Mouse (Mus musculus): Measurements from ENCODE around the gene Tlr4. TPM values are rescaled to one million over a fixed set of nuclear protein-coding genes. Genes with fewer than 3 reads are reported as not detected.

The Tlr4 gene
- polyA plus RNA-seq, 1 experiment from 2014 or later = 3.4 TPM

GRCm38 (mm10) chr4:66900126-66900525 is 72.7 kb downstream of the Tlr4 start:
- no peak overlapping the region for H3K27ac ChIP-seq (replicated peaks)
- no peaks in the 10 kb centered on the region for H3K27me3 ChIP-seq (ENCODE audit: control insufficient read depth, insufficient read depth, low read length)
- H3K4me2 ChIP-seq (replicated peaks; ENCODE audit: low read depth) = no peak overlapping the region
- no peak overlapping the region for H3K4me3 ChIP-seq (ENCODE audit: low read depth, low read length)
- no peaks in the 10 kb centered on the region for H3K9me3 ChIP-seq (ENCODE audit: control insufficient read depth, low read length)
- DNase-seq (ENCODE audit: low spot score) (no peak), ATAC-seq (ENCODE audit: low FRiP score, low TSS enrichment) (no peak)
- H3K4me1 ChIP-seq (replicated peaks; ENCODE audit: control insufficient read depth, insufficient read depth) = no peaks in the 10 kb centered on the region
- H3K36me3 ChIP-seq (ENCODE audit: control insufficient read depth, insufficient read depth, low read length) = no peaks in the 10 kb centered on the region
- H3K9ac ChIP-seq (ENCODE audit: low read length) = no peak overlapping the region
- TF ChIP-seq CTCF (IDR thresholded peaks at IDR 0.05; ENCODE audit: low read depth) = no peak
- TF ChIP-seq EP300 (optimal IDR thresholded peaks at IDR 0.05) = no peak

DNA sequence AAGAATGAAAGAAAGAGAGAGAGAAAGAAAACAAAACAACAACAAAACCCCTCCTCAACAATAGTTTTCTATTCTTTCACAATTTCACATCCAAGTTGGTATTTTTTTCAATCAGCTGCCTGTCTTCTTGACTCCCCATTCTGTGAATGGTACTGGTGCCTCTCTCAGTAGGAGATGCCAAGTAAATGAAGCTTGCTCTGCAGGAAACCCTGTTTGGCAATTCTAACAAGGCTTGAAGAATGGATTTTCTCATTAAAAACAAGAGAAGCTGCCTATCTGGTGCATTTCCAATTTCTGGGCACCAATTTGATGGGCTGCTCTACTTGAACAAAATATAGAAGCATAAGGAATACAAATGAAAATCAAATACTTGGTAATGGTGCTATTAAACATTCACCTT is 74.1 kb downstream of the Tlr4 start:
- ATAC-seq (ENCODE audit: low FRiP score, low TSS enrichment) = no peak
- Histone ChIP-seq H3K4me3 (ENCODE audit: low read depth, low read length) (no peak overlapping the region), H3K9ac (ENCODE audit: low read length) (no peak overlapping the region), H3K4me2 (replicated peaks; ENCODE audit: low read depth) (no peak overlapping the region), H3K27ac (replicated peaks) (no peak overlapping the region), H3K9me3 (ENCODE audit: control insufficient read depth, low read length) (no peaks in the 10 kb centered on the region), H3K36me3 (ENCODE audit: control insufficient read depth, insufficient read depth, low read length) (no peaks in the 10 kb centered on the region), H3K4me1 (replicated peaks; ENCODE audit: control insufficient read depth, insufficient read depth) (no peaks in the 10 kb centered on the region), H3K27me3 (ENCODE audit: control insufficient read depth, insufficient read depth, low read length) (no peaks in the 10 kb centered on the region)
- no peak for TF ChIP-seq EP300 (optimal IDR thresholded peaks at IDR 0.05)
- no peak for TF ChIP-seq CTCF (IDR thresholded peaks at IDR 0.05; ENCODE audit: low read depth)
- DNase-seq (ENCODE audit: low spot score) = no peak

GRCm38 (mm10) chr4:66908376-66908775 is 81.0 kb downstream of the Tlr4 start:
- no peak for TF ChIP-seq CTCF (IDR thresholded peaks at IDR 0.05; ENCODE audit: low read depth)
- no peak for TF ChIP-seq EP300 (optimal IDR thresholded peaks at IDR 0.05)
- Histone ChIP-seq H3K27me3 (ENCODE audit: control insufficient read depth, insufficient read depth, low read length) (no peaks in the 10 kb centered on the region), H3K4me2 (replicated peaks; ENCODE audit: low read depth) (no peak overlapping the region), H3K4me3 (ENCODE audit: low read depth, low read length) (no peak overlapping the region), H3K9ac (ENCODE audit: low read length) (no peak overlapping the region), H3K27ac (replicated peaks) (no peak overlapping the region), H3K4me1 (replicated peaks; ENCODE audit: control insufficient read depth, insufficient read depth) (no peaks in the 10 kb centered on the region), H3K9me3 (ENCODE audit: control insufficient read depth, low read length) (no peaks in the 10 kb centered on the region), H3K36me3 (ENCODE audit: control insufficient read depth, insufficient read depth, low read length) (no peaks in the 10 kb centered on the region)
- DNase-seq (ENCODE audit: low spot score) (no peak), ATAC-seq (ENCODE audit: low FRiP score, low TSS enrichment) (no peak)

- Histone ChIP-seq H3K4me2 (replicated peaks; ENCODE audit: low read depth) (no peak overlapping the region), H3K36me3 (ENCODE audit: control insufficient read depth, insufficient read depth, low read length) (no peaks in the 10 kb centered on the region), H3K9me3 (ENCODE audit: control insufficient read depth, low read length) (no peaks in the 10 kb centered on the region), H3K9ac (ENCODE audit: low read length) (no peak overlapping the region), H3K27me3 (ENCODE audit: control insufficient read depth, insufficient read depth, low read length) (no peaks in the 10 kb centered on the region), H3K4me3 (ENCODE audit: low read depth, low read length) (no peak overlapping the region), H3K4me1 (replicated peaks; ENCODE audit: control insufficient read depth, insufficient read depth) (no peaks in the 10 kb centered on the region), H3K27ac (replicated peaks) (no peak overlapping the region)
- DNase-seq (ENCODE audit: low spot score) (no peak), ATAC-seq (ENCODE audit: low FRiP score, low TSS enrichment) (no peak)
- WGBS = 72% methylated on average over 3 of the region's 3 CpGs
- TF ChIP-seq EP300 (optimal IDR thresholded peaks at IDR 0.05) = no peak
- no peak for TF ChIP-seq CTCF (IDR thresholded peaks at IDR 0.05; ENCODE audit: low read depth)
Measured at GRCm38 (mm10) chr4:66919630-66920372, 92.4 kb downstream of the Tlr4 start.

DNA sequence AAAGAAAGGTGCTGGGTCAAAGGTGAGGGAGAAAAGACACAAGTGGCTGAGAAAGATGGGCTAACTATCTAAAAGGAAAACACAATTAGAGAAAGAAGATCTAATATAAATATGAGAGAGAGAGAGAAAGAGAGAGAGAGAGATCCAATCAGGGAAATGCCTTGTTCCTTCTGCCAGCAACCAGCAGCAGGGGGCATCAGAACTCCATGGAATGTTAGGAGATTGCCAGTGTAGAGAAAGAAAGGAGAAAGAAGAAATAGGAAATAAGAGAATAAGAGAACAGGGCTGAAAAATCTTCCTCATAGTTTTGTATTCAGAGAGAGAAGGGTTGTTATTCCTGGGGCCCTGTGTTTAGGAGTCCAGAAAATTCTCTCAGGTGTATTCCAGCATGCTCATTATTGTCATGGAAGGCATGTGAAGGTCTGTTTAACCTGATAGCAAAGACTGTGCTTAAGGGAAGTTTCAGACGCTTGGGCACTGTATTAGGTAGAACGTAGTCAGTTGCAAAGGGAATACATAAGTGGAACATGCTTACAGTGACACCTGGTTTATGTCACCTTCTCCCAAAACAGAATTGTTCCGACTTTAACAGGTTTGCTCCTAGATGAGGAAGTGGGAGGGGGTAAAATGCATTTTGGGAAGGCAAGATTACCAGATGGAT is 96.4 kb downstream of the Tlr4 start:
- peak; percentile 83 for TF ChIP-seq CTCF (IDR thresholded peaks at IDR 0.05; ENCODE audit: low read depth)
- no peak for TF ChIP-seq EP300 (optimal IDR thresholded peaks at IDR 0.05)
- Histone ChIP-seq H3K4me1 (replicated peaks; ENCODE audit: control insufficient read depth, insufficient read depth) (no peaks in the 10 kb centered on the region), H3K9ac (ENCODE audit: low read length) (no peak overlapping the region), H3K9me3 (ENCODE audit: control insufficient read depth, low read length) (no peaks in the 10 kb centered on the region), H3K4me3 (ENCODE audit: low read depth, low read length) (no peak overlapping the region), H3K4me2 (replicated peaks; ENCODE audit: low read depth) (no peak overlapping the region), H3K36me3 (ENCODE audit: control insufficient read depth, insufficient read depth, low read length) (no peaks in the 10 kb centered on the region), H3K27me3 (ENCODE audit: control insufficient read depth, insufficient read depth, low read length) (no peaks in the 10 kb centered on the region), H3K27ac (replicated peaks) (no peak overlapping the region)
- DNase-seq (ENCODE audit: low spot score) = peak; percentile 60
- WGBS = 46% methylated on average over 3 of the region's 3 CpGs
- no peak for ATAC-seq (ENCODE audit: low FRiP score, low TSS enrichment)

DNA sequence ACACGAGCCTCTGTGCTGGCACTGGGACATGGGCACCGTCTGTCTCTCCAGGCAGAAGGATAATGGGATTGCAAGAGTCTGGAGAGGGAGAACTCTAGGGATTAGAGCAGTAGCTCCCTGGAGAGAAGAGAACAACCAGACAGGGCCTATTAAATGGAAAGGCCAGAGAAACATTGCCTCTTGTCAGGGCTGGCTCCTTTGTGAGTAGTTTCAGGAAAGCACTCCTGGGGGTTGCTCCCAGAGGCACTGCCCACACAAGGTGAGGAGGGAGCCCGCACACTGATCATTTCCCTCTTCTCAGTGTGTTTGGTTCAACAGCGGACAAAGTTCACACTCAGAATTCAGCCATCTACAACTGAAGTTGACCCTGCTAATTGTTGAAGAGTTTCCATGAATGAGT is 98.7 kb downstream of the Tlr4 start:
- Histone ChIP-seq H3K27ac (replicated peaks) (no peak overlapping the region), H3K4me3 (ENCODE audit: low read depth, low read length) (no peak overlapping the region), H3K4me1 (replicated peaks; ENCODE audit: control insufficient read depth, insufficient read depth) (no peaks in the 10 kb centered on the region), H3K9ac (ENCODE audit: low read length) (no peak overlapping the region), H3K9me3 (ENCODE audit: control insufficient read depth, low read length) (no peaks in the 10 kb centered on the region), H3K36me3 (ENCODE audit: control insufficient read depth, insufficient read depth, low read length) (no peaks in the 10 kb centered on the region), H3K27me3 (ENCODE audit: control insufficient read depth, insufficient read depth, low read length) (no peaks in the 10 kb centered on the region), H3K4me2 (replicated peaks; ENCODE audit: low read depth) (no peak overlapping the region)
- no peak for TF ChIP-seq CTCF (IDR thresholded peaks at IDR 0.05; ENCODE audit: low read depth)
- TF ChIP-seq EP300 (optimal IDR thresholded peaks at IDR 0.05) = no peak
- WGBS = 52% methylated on average over 4 of the region's 4 CpGs
- DNase-seq (ENCODE audit: low spot score) = no peak
- no peak for ATAC-seq (ENCODE audit: low FRiP score, low TSS enrichment)

Data from stomach, postnatal 0 days (tissue).